In genomic region chr9:86560543-86560942, GRCm38 (mm10) we compare ENCODE assay signal across 17 mouse cellular contexts. TPM values are rescaled to one million over a fixed set of nuclear protein-coding genes. Genes with fewer than 3 reads are reported as not detected.
A peak's percentile ranks its signal among the peaks of the same experiment; 100 is the strongest.
DNase-seq lines count a peak whose midpoint lies in the region; ATAC-seq lines count a peak whose summit lies in the region.
"Had no signal": no experiment of that assay in that cellular context is flagged by ENCODE, and none has a peak within 500 bp of the region (broad histone marks: within the 10 kb centered on the region; RNA-seq: fewer than 3 reads in every experiment).

No protein-coding gene starts in this region.

- no peaks in the 10 kb centered on the region for H3K27me3 ChIP-seq in kidney, embryonic 15.5 days
- no peaks in the 10 kb centered on the region for H3K27me3 ChIP-seq in lung, embryonic 15.5 days
- H3K27me3 ChIP-seq: heart, embryonic 15.5 days; hindbrain, embryonic 15.5 days; liver, embryonic 15.5 days had no signal

- 0 out of 2 replicates have a peak, but pooled peaks have one; percentile 25 for ATAC-seq in kidney, embryonic 15.5 days (replicated peaks; ENCODE audit: low FRiP score)
- ATAC-seq in lung, embryonic 15.5 days (ENCODE audit: borderline replicate concordance, extremely low read depth, low FRiP score, low TSS enrichment): peak; percentile 35; the same call in 1 of the 2 replicates
- ATAC-seq in megakaryocyte progenitor cell, adult 5-6 weeks (replicated peaks; ENCODE audit: poor library complexity): no peak

- H3K27ac ChIP-seq in kidney, embryonic 15.5 days: no peak overlapping the region
- H3K27ac ChIP-seq in lung, embryonic 15.5 days: peak overlapping the region; percentile 76
- H3K27ac ChIP-seq: embryonic facial prominence, embryonic 10.5 days; heart, embryonic 15.5 days; hindbrain, embryonic 15.5 days; liver, embryonic 15.5 days had no signal

- no peak overlapping the region for H3K4me2 ChIP-seq in kidney, embryonic 15.5 days
- H3K4me2 ChIP-seq in lung, embryonic 15.5 days: no peak overlapping the region
- H3K4me2 ChIP-seq: heart, embryonic 15.5 days; hindbrain, embryonic 15.5 days; liver, embryonic 15.5 days; midbrain, embryonic 11.5 days had no signal

- no peak overlapping the region for H3K9ac ChIP-seq in kidney, embryonic 15.5 days
- no peak overlapping the region for H3K9ac ChIP-seq in lung, embryonic 15.5 days
- H3K9ac ChIP-seq: heart, embryonic 15.5 days; hindbrain, embryonic 15.5 days; liver, embryonic 15.5 days had no signal

- H3K4me1 ChIP-seq in kidney, embryonic 15.5 days: no peaks in the 10 kb centered on the region
- H3K4me1 ChIP-seq in lung, embryonic 15.5 days: no peaks in the 10 kb centered on the region
- H3K4me1 ChIP-seq: embryonic facial prominence, embryonic 10.5 days; heart, embryonic 15.5 days; hindbrain, embryonic 15.5 days; liver, embryonic 15.5 days had no signal

- peaks cover 87% of the 10 kb centered on the region for H3K36me3 ChIP-seq in kidney, embryonic 15.5 days
- peaks cover 68% of the 10 kb centered on the region for H3K36me3 ChIP-seq in lung, embryonic 15.5 days

- WGBS in kidney, embryonic 15.5 days: 76% methylated on average over 3 of the region's 3 CpGs
- 69% methylated on average over 3 of the region's 3 CpGs for WGBS in lung, embryonic 15.5 days

- H3K9me3 ChIP-seq in kidney, embryonic 15.5 days (replicated peaks): no peaks in the 10 kb centered on the region
- no peaks in the 10 kb centered on the region for H3K9me3 ChIP-seq in lung, embryonic 15.5 days
- H3K9me3 ChIP-seq: embryonic facial prominence, embryonic 10.5 days; G1E; heart, embryonic 15.5 days; hindbrain, embryonic 15.5 days; liver, embryonic 15.5 days had no signal

- no peak overlapping the region for H3K4me3 ChIP-seq in kidney, embryonic 15.5 days (replicated peaks)
- no peak overlapping the region for H3K4me3 ChIP-seq in lung, embryonic 15.5 days
- H3K4me3 ChIP-seq: embryonic facial prominence, embryonic 10.5 days; heart, embryonic 15.5 days; hindbrain, embryonic 15.5 days; liver, embryonic 15.5 days had no signal

- peak; percentile 54 for DNase-seq in Muller cell, postnatal 12 days (ENCODE audit: inconsistent ontology term)
- DNase-seq in adrenal gland, adult 2 months: peak; percentile 84
- no peak for DNase-seq in thymus, postnatal 14 days
- DNase-seq in layer of hippocampus, adult 9-10 months (ENCODE audit: low spot score): no peak
- DNase-seq: cerebellum, postnatal 10 days; gastrocnemius, postnatal 36 days; right cerebral cortex, postnatal 25 days; thymus, adult 18-20 months had no signal

RNA-seq across cellular contexts. Expression of gene Pgm3, which starts 11.1 kb away (rescaled TPM):
- total RNA-seq in adrenal gland, adult 2 months (2021): 10 to 100 TPM; 20.8 to 52.6 TPM
- polyA plus RNA-seq in adrenal gland, adult 2 months (2012; rRNA removed): 2.9 and 3.9 TPM in 2 replicates
- polyA plus RNA-seq in kidney, embryonic 15.5 days (2015; fragmentation: Nextera tagmentation; extraction: Ambion mirVana): 40.0 and 40.6 TPM in 2 replicates
- 40.6 and 41.2 TPM in 2 replicates for polyA plus RNA-seq in lung, embryonic 15.5 days (2015; fragmentation: Nextera tagmentation; extraction: Ambion mirVana)
- 27.0 and 31.0 TPM in 2 replicates for total RNA-seq in megakaryocyte progenitor cell, adult 5-6 weeks (2015)
- 25.1 and 31.6 TPM in 2 replicates for total RNA-seq in megakaryocyte progenitor cell, adult 5-6 weeks (2017)

RNA-seq across cellular contexts. Expression of gene Rwdd2a, which starts 11.2 kb away (rescaled TPM):
- 1 to 10 TPM; 3.9 to 8.0 TPM for total RNA-seq in adrenal gland, adult 2 months (2021)
- 5.6 and 16.8 TPM in 2 replicates for polyA plus RNA-seq in adrenal gland, adult 2 months (2012; rRNA removed)
- polyA plus RNA-seq in kidney, embryonic 15.5 days (2015; fragmentation: Nextera tagmentation; extraction: Ambion mirVana): 4.1 and 4.3 TPM in 2 replicates
- 4.4 and 5.3 TPM in 2 replicates for polyA plus RNA-seq in lung, embryonic 15.5 days (2015; fragmentation: Nextera tagmentation; extraction: Ambion mirVana)
- total RNA-seq in megakaryocyte progenitor cell, adult 5-6 weeks (2015): 4.9 and 6.3 TPM in 2 replicates
- total RNA-seq in megakaryocyte progenitor cell, adult 5-6 weeks (2017): 2.5 and 5.7 TPM in 2 replicates

Comparison
In these comparisons a context has a peak if more than half of its experiments do, and no peak if none do; other contexts are left out.
1. DNase-seq: peak in Muller cell, postnatal 12 days (single experiment) and adrenal gland, adult 2 months (single experiment); none in thymus, postnatal 14 days (single experiment) and layer of hippocampus, adult 9-10 months (single experiment).